Mouse (Mus musculus) hindbrain, embryonic 11.5 days (tissue): Measurements from ENCODE around the gene Ppp1r9a. TPM values are rescaled to one million over a fixed set of nuclear protein-coding genes. Genes with fewer than 3 reads are reported as not detected.
"Not testable (repeated sequence)": the region's sequence is repeated elsewhere in the genome, so short reads cannot be mapped to it uniquely, and the experiment has no call there.

Source experiments
- ATAC-seq: fragments of 200-750 bp; cut with Nextera tagmentation; 2 replicates; pipeline ENCODE4 v1.8.0; 2017; ENCODE audit warnings: mild to moderate bottlenecking, moderate TSS enrichment, moderate library complexity; ENCODE audit not compliant: low FRiP score
- DNase-seq: peaks from one replicate; pipeline ENCODE4 v3.0.0-alpha.2; 2015; ENCODE audit warnings: low spot score
- H3K27ac ChIP-seq: fragments of 300-500 bp; sonication (generic); 2 replicates; pipeline ENCODE4 v1.5.1; 2014; ENCODE audit warnings: mild to moderate bottlenecking, low read depth, low read length
- H3K27me3 ChIP-seq: fragments of 300-500 bp; sonication (generic); 2 replicates; pipeline ENCODE4 v1.6.1; 2014; ENCODE audit warnings: mild to moderate bottlenecking, low read length, moderate library complexity, mixed read lengths; ENCODE audit not compliant: control insufficient read depth, insufficient read depth
- H3K36me3 ChIP-seq: fragments of 300-500 bp; sonication (generic); 2 replicates; pipeline ENCODE4 v1.6.1; 2014; ENCODE audit warnings: mild to moderate bottlenecking, low read length, moderate library complexity, mixed read lengths; ENCODE audit not compliant: control insufficient read depth, insufficient read depth
- H3K4me1 ChIP-seq: fragments of 300-500 bp; sonication (generic); replicated peaks from 2 replicates; pipeline ENCODE4 v1.6.1; 2014; ENCODE audit warnings: low read length, mixed read lengths; ENCODE audit not compliant: control insufficient read depth, insufficient read depth
- H3K4me2 ChIP-seq: fragments of 300-500 bp; sonication (generic); replicated peaks from 2 replicates; pipeline ENCODE4 v1.6.1; 2014; ENCODE audit warnings: mild to moderate bottlenecking, low read depth, low read length
- H3K4me3 ChIP-seq: fragments of 300-500 bp; sonication (generic); 2 replicates; pipeline ENCODE4 v1.5.1; 2014; ENCODE audit warnings: low read depth, low read length
- H3K9ac ChIP-seq: fragments of 300-500 bp; sonication (generic); 2 replicates; pipeline ENCODE4 v1.6.1; 2014; ENCODE audit warnings: low read depth, low read length
- H3K9me3 ChIP-seq: fragments of 300-500 bp; sonication (generic); 2 replicates; pipeline ENCODE4 v1.6.1; 2016; ENCODE audit warnings: low read length; ENCODE audit not compliant: control insufficient read depth
- WGBS: fragments of 180-500 bp; shearing (Covaris S2); extraction: QIAGEN DNeasy Blood & Tissue Kit; methylation state at CpG from one replicate; pipeline ENCODE4 v1.1.7; 2014; 5-methylcytosine and 5-hydroxymethylcytosine counted together
- polyA plus RNA-seq: library from polyadenylated mRNA; unstranded; fragments of >200 nt; fragmentation: Nextera tagmentation; extraction: Ambion mirVana; gene quantifications from 2 replicates; pipeline ENCODE4 v1.2.1, GENCODE M21; 2014

Ppp1r9a gene
- polyA plus RNA-seq, 1 experiment from 2014 or later: 33.9 TPM

DNA sequence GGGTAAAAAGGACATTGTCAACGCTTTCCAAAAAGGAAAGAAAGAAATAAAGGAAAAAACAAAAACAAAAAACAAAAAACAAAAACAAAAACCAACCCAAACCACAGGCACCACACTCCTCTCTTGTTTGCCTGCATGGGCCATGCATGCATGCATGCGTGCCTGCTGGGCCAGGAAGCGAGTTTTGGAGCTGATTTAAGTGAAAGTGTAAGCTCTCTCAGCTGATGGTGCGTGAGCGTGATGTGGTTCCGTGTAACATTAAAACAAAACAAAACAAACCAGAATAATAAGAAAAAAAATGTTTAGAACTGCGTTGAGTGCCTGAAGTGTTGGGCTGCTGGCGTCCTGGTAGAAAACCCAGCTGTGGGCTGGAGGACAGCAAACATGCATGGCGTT, 1.3 kb downstream of the Ppp1r9a start:
- Histone ChIP-seq H3K4me1 (peaks cover 2% of the 10 kb centered on the region; the same call in 1 of the 2 replicates), H3K4me2 (peak overlapping the region; percentile 58), H3K27me3 (no peaks in the 10 kb centered on the region), H3K4me3 (peak overlapping the region; percentile 52), H3K36me3 (no peaks in the 10 kb centered on the region), H3K9ac (peak overlapping the region; percentile 91), H3K9me3 (no peaks in the 10 kb centered on the region), H3K27ac (peak overlapping the region; percentile 98)
- no peak for DNase-seq
- 7% methylated on average over 9 of the region's 9 CpGs for WGBS
- ATAC-seq: peak; percentile 41; the same call in 1 of the 2 replicates

DNA sequence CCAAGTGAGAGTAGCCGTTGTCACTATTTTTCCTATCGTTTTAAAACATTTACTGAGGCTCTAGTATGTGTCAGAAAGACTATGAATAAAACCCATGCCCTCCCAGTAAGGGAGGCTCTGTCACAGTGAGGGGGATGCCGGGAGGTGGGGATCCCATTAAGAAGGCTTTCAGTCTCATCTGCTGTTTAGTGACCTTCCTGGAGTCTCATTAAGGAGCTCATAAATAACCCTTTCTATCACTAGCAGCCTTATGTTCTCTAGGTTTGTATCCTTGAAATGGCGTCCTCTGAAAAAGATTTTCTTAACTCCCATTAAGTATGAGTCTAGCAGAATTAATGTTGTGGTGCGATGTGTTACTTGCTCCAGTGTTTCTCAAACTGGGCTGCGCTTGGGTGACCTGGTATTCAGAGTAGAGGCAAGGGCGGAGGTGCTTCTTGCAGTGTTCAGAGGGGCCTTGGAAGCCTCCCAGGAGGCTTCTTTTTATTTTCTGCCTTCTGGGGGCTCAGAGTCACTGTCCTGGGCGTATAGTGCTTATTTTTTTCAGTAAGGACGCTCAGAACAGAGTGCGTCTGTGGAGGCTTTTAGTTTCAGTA, 7.4 kb downstream of the Ppp1r9a start:
- H3K27ac ChIP-seq: 0 out of 2 replicates have a peak overlapping the region, but pooled peaks have one; percentile 32
- no peak overlapping the region for H3K9ac ChIP-seq
- no peak overlapping the region for H3K4me2 ChIP-seq
- H3K36me3 ChIP-seq: no peaks in the 10 kb centered on the region
- H3K4me3 ChIP-seq: no peak overlapping the region
- no peaks in the 10 kb centered on the region for H3K27me3 ChIP-seq
- H3K9me3 ChIP-seq: no peaks in the 10 kb centered on the region
- 43% methylated on average over 10 of the region's 10 CpGs for WGBS
- ATAC-seq: peak; percentile 59; the same call in 1 of the 2 replicates
- H3K4me1 ChIP-seq: peaks cover 5% of the 10 kb centered on the region; the same call in 1 of the 2 replicates
- no peak for DNase-seq

DNA sequence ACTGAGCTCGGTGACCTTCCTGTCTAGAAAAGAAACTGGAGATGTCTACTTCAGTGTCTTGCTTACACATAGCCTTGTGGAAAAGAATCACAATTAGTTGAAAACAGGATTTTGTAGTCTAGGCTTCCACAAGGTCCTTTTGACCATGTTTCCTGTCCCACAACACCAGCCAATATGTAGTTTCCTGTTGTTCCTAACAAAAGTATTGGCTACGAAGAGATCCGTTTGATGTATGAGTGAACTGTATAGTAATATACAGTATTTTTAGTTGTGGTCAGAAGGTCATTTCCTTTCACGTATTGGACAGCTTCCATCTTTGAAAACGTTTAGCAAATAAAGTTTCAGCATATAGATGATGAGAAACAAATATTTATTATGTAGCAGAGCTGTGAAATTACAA, 15.8 kb downstream of the Ppp1r9a start:
- Histone ChIP-seq H3K9ac (no peak overlapping the region), H3K27me3 (no peaks in the 10 kb centered on the region), H3K4me3 (no peak overlapping the region), H3K9me3 (no peaks in the 10 kb centered on the region), H3K4me1 (no peaks in the 10 kb centered on the region), H3K4me2 (no peak overlapping the region), H3K36me3 (peaks cover 6% of the 10 kb centered on the region; the same call in 1 of the 2 replicates), H3K27ac (no peak overlapping the region)
- 86% methylated on average over 5 of the region's 5 CpGs for WGBS
- DNase-seq: no peak
- ATAC-seq: no peak

DNA sequence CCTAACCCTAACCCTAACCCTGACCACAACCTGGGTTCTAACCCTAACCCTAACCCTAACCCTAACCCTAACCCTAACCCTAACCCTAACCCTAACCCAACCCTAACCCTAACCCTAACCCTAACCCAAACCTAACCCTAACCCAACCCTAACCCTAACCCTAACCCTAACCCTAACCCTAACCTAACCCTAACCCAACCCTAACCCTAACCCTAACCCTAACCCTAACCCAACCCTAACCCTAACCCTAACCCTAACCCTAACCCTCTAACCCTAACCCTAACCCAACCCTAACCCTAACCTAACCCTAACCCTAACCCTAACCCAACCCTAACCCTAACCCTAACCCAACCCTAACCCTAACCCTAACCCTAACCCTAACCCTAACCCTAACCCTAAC, 21.1 kb downstream of the Ppp1r9a start:
- H3K4me3 ChIP-seq, H3K4me1 ChIP-seq, H3K9me3 ChIP-seq, DNase-seq, H3K36me3 ChIP-seq, H3K4me2 ChIP-seq, H3K27ac ChIP-seq, H3K27me3 ChIP-seq, H3K9ac ChIP-seq: not testable (repeated sequence)
- peak; percentile 54; the same call in 1 of the 2 replicates for ATAC-seq

DNA sequence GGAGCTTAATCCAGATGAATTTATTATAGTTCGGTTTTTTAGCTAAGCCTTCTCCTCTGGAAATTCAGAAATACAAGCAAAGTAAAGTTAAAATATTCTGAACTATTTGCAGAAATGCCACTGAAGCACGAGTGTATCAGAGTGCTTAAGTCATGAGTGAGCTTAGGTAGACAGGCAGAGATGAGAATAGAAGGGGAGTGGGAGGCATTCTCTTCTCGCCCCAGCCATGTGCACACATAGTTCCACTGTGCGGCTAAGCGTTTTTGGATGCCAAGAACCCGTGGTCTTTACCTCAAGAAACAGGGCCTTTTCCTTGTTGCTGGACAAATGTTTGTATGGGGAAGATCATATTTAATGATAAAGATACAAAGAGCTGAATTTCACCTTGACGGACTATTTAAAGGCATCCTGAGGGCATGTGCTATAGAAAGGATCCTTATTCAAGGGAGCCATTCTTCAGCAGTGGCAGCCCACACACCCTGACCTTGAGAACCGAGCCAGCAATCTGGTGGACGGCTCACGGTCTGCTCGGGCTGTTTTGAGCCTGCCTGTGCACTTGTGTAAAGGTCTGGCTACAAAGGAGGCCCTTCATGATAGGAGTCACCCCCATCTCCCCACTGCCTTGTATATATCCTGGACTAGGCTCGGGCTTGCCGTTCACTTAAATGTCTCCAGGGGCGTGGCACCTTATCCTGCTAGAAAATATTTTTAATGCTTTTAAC, 23.4 kb downstream of the Ppp1r9a start:
- Histone ChIP-seq H3K4me1 (no peaks in the 10 kb centered on the region), H3K36me3 (no peaks in the 10 kb centered on the region), H3K4me3 (no peak overlapping the region), H3K4me2 (no peak overlapping the region), H3K27me3 (no peaks in the 10 kb centered on the region), H3K9ac (no peak overlapping the region), H3K27ac (no peak overlapping the region), H3K9me3 (no peaks in the 10 kb centered on the region)
- DNase-seq (no peak), ATAC-seq (no peak)
- WGBS: 80% methylated on average over 14 of the region's 14 CpGs

DNA sequence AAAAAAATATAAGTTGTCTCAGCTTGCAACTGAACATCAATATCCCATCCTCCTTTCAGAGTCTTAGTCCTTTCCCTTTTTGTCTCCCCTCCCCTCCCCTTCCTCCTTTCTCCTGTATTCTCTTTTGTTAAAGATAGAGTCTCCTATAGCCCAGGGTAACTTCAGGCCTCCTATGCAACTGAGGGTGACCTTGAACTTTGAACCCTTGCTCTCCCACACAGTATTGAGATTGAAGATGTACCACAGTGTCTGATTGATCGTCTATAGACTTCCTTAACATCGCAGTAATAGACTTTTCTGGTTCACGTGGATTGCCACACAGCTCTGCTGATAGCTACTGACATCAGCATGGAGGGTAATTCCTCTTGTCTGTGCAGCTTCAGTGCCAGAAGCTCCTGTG, 27.6 kb downstream of the Ppp1r9a start:
- ATAC-seq: no peak
- H3K4me2 ChIP-seq: no peak overlapping the region
- WGBS: 75% methylated on average over 3 of the region's 3 CpGs
- no peak overlapping the region for H3K27ac ChIP-seq
- H3K4me3 ChIP-seq: no peak overlapping the region
- H3K4me1 ChIP-seq: no peaks in the 10 kb centered on the region
- H3K9ac ChIP-seq: no peak overlapping the region
- no peak for DNase-seq
- no peaks in the 10 kb centered on the region for H3K9me3 ChIP-seq
- no peaks in the 10 kb centered on the region for H3K36me3 ChIP-seq
- no peaks in the 10 kb centered on the region for H3K27me3 ChIP-seq

DNA sequence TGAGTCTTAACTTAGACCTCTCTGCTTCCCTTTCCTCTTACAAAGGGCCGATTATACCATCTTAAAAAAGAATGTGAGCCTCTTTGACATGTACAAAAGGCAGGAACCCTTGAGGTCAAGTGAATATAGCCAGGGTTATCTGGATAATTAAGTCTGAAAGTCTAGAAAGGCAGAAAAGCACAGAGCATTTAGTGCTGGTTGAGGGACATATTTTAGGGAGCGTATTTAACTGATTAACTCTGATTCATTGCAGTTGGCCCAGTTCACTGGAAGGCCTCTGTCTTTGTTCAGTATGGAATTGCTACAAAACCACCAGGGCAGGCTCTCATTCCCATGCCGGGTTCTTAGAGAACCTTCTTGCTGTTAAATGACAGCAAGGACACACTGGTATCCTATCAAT, 36.2 kb downstream of the Ppp1r9a start:
- no peaks in the 10 kb centered on the region for H3K27me3 ChIP-seq
- H3K36me3 ChIP-seq: no peaks in the 10 kb centered on the region
- no peak overlapping the region for H3K4me2 ChIP-seq
- ATAC-seq (no peak), DNase-seq (peak; percentile 17)
- no peak overlapping the region for H3K27ac ChIP-seq
- no peak overlapping the region for H3K9ac ChIP-seq
- WGBS: 22% methylated on average over 3 of the region's 3 CpGs
- H3K4me3 ChIP-seq: no peak overlapping the region
- no peaks in the 10 kb centered on the region for H3K9me3 ChIP-seq
- H3K4me1 ChIP-seq: no peaks in the 10 kb centered on the region; the same call in 1 of the 2 replicates

DNA sequence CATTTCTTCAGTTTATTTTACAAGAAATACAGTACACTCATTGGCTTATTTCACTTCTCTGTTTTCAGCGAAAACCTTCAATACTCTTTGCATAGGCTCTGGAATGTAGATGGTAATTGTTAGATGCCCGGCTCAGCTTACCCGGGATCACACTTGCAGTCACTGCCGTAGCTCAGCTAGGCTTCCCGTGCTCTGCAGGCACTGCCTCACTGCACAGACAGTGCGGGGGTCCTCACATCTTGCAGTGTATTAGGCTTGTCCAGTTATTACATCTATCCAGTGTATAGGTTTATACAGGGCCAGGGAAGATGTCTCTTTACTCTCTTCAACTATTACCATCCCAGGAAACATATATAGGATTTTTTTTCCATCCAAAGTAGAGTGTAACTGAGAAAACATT, 37.4 kb downstream of the Ppp1r9a start:
- no peak for DNase-seq
- Histone ChIP-seq H3K27me3 (no peaks in the 10 kb centered on the region), H3K9me3 (no peaks in the 10 kb centered on the region), H3K36me3 (no peaks in the 10 kb centered on the region), H3K4me3 (no peak overlapping the region), H3K9ac (no peak overlapping the region), H3K4me2 (no peak overlapping the region), H3K4me1 (no peaks in the 10 kb centered on the region; the same call in 1 of the 2 replicates), H3K27ac (no peak overlapping the region)
- WGBS: 73% methylated on average over 6 of the region's 6 CpGs
- no peak for ATAC-seq

DNA sequence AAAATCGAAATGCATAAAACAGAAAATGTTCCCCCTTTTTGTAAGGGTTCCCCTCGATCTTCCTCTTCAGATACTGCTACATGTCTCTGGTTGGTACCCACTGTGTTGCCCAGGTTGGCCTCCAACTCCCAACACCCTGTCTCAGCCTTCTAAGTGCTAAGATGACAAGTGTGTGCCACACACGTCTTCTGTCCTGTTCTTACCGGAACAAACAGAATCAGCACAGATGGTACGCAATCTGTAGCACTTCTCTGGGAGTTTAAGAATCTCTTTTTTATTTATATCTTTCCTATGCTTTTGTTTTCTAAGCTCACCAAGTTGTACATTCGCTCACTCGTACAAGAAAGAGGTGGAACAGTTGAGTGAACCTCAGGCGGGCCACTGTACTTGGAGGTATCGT, 37.9 kb downstream of the Ppp1r9a start:
- Histone ChIP-seq H3K27ac (no peak overlapping the region), H3K4me2 (no peak overlapping the region), H3K9ac (no peak overlapping the region), H3K9me3 (no peaks in the 10 kb centered on the region), H3K4me3 (no peak overlapping the region), H3K36me3 (no peaks in the 10 kb centered on the region), H3K27me3 (no peaks in the 10 kb centered on the region), H3K4me1 (no peaks in the 10 kb centered on the region; the same call in 1 of the 2 replicates)
- WGBS: 95% methylated on average over 9 of the region's 9 CpGs
- DNase-seq (no peak), ATAC-seq (no peak)
